Mouse (Mus musculus): ENCODE data around the gene Foxe3.

The Foxe3 gene

DNA sequence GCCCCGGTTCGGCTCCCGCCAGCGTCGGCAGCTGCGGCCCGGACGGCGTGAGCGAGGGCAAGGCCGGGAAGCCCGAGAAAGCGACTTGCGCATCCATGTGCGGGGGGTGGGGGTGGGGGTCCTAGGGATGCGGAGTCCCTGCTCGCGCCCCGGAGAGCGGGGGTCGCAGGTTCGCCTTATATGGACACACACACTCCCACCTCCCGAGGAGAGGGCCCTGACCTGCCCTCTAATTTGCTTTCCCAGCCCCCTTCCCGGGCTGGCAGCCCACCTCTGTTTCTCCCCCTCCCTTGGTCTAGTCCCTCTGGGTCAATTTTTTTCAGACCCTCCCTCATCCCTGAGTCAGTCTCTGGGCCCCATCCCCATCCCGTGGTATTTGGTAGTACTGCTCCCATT, at the start of gene Foxe3:
Foxe3 (minus strand) TSS at position 97 of the 396 bp plus-strand sequence.
- DNase-seq (ENCODE audit: low spot score), result no peak

DNA sequence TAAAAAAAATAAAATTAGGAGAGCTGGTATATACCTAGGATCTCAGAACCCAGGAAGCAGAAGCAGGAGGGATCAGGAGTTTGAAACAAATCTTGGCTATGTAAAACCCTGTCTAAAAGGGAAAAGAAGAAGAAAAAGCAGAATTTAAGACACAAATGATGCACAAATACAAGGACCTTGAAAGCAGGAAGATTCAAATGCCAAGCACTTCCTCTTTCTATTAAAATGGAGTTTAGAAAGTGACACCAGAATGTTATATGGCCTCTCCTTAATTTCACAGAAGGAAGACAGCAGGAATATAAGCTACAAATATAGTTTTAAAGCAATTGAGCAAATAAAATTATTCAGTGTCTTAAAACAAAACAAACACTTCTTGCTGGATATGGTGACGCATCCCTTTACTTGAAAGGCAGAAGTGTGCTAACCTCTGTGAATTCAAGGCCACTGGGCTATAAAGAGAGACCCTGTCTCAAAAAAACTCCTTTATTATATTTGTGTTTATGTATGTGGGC, 47.5 kb upstream of the Foxe3 start:
- no peak for DNase-seq (ENCODE audit: low spot score)

DNA sequence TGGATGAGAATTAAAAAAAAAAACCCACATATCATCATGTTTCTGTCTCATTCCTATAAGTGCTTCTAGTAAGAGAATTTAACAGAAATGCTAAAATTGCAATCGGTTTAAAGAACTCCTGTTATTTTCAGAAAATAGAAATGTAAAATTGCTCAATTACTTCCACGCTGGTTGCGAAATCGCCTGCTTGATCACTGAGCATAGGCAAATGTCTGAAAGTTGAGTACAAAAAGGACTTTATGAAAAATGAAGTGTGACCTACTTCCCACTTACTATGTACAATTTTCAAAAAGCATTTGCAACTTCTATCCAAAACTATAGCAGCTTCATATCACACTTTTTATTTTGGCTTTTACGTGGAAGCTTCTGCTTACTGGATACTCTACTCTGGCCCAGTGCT, 44.9 kb upstream of the Foxe3 start:
- peak; percentile 63 for DNase-seq (ENCODE audit: low spot score)

DNA sequence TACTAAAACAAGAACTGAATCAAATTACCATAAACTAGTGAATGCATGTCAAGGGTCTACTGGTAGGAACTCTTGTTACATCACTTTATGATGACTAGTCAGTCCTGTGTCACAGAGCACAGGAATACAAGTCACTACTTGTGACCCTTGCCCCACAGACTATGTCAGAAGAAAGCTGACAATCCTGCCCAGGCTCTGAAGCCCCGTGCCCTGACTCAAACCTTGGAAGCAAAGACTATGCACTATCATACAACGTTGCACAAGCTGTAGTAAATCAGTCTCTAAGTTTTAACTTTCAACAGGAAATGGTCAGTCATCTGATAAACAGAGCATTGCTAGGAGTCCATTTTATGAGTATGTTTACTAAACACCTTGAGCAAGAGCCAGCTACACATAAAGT, 35.1 kb upstream of the Foxe3 start:
- peak; percentile 52 for DNase-seq (ENCODE audit: low spot score)

DNA sequence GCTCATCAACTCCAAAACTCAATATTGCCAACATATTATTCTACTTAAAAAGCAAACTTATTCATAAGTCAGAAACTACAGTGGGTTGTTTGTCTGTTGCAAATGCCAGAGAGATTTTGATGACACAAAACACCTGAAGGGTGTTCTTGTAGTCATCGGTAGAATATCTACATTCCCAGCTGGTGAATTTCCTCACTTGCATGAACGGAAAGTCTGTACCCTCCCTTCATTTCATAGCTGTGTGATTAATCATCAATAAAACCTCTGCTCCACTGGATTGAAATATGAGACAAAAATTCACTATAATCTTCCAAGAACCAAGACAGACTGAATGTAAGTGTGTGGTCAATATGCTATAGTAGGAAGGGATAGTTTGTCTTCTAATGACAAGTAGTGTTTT, 33.7 kb upstream of the Foxe3 start:
- DNase-seq (ENCODE audit: low spot score), result no peak

DNA sequence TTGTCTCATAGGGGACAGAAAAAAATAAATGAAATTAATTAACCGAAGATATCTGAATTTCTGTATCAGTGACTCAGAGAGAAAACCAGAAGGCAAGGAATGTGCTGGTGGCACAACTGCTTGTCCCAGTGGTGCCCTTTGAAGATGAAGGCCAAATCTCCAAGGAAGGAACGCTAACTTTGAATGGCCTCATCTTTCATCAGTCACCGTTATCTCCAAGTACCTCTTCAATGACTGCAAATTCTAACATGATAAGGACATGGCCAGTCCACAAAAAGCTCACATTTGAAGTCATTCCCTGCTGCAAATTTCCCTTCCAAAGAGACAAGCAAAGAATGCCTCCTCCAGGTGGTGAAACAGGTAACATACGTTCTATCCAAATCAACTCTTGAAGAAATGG, 33.0 kb upstream of the Foxe3 start:
- DNase-seq (ENCODE audit: low spot score), result no peak

DNA sequence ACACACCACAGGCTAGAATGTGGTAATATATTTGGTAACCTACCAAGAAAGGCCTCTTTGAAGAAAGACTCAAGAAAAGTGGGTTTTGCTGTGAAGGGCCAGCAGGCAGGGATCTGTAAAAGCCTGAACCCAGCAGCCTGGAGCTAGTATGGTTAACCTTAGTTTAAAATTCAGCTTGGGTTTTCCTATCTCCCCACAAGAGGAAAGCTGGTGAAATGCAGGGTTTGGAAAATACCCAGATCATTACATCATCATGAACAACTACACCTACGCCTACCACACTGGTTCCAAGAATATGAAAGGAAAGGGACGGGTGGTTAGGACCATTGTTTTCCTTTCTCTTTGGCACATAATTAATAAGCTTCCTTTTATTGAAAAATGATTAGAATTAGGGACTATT, 32.4 kb upstream of the Foxe3 start:
- no peak for DNase-seq (ENCODE audit: low spot score)

DNA sequence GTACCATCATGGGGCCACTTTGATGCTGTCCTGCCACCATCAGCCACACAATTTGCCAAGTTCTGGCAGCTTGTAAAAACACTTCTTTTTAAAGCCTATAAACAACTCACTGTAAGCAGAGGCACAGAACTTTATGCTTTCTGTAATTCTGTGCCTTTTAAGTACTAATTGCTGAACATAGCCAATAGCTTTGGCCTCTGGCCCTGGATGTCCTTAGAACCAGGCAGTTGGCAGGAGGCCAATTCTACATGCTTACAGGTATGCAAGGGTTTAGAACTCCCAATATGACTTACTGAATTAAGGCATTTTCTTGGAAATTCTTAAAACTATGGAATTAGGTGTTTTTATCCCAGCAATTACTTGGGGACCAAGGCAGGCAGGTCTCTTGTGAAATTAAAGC, 31.6 kb upstream of the Foxe3 start:
- DNase-seq (ENCODE audit: low spot score), result no peak

DNA sequence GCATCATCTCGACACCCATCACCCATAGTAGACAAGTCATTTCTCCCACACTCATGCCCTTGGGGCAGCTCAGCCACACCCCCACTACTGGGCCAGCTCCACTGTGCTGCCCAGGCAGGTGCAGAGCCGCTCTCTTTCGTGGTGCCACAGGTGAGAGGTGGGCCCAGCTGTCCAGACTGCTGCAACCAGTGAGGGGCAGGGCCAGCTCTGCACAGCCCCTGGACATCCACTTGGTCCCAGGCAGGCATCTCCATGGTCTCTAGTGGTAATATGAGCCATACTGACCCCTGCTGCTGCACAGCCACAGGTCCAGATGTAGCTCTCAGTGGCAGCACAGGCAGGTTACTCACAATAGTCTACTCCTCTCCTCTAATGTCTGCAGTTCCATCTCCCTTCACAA, 27.4 kb upstream of the Foxe3 start:
- no peak for DNase-seq (ENCODE audit: low spot score)

DNA sequence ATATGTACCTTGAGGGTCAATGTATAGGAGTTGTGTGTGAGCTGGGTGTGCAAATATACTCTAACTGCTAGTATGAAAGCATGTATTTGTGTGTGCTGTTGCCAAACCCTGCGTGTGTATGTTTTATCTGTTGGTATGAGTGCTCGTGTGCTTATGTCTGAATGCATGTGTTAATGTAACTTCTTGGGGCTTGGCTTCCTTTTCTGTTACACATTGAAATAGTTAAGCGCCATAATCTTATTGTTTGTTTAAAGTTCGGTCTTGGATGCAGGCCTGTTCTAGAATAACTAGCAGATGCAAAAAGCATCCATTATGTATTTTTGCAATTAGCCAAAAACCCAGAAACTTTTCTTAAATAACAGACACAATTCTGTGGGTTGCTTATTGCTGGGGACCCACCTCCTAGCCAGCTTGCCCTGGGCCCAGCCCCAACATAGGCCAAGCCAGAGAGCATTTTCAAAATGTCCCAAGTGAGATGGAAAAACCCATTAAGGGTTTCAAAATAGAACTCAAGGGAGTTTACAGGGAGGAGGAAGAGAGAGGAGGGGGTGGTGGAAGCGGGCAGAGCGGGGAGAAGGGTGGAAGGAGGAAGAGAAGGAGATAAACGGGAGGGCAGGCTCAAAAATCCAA, 22.2 kb upstream of the Foxe3 start:
- no peak for DNase-seq (ENCODE audit: low spot score)

DNA sequence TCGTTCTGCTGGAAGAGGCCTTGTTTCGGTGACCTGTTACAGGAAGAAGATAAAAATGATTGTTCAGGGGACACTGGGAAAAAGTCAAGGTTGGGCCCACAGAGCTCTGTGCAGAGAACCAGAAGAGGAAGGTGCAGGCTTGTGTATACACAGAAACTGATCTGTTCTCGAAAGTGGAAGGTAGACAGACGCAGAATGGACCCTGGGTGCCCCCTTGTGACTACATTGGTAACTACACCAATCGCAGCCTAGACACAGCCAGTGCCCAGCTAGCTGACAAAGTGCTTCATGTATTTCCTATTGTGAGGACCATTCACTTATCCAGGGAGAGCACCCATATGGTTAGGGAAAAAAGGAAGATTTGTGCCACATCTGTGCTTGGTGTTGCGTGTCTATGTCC, 21.6 kb upstream of the Foxe3 start:
- DNase-seq (ENCODE audit: low spot score), result peak; percentile 86

DNA sequence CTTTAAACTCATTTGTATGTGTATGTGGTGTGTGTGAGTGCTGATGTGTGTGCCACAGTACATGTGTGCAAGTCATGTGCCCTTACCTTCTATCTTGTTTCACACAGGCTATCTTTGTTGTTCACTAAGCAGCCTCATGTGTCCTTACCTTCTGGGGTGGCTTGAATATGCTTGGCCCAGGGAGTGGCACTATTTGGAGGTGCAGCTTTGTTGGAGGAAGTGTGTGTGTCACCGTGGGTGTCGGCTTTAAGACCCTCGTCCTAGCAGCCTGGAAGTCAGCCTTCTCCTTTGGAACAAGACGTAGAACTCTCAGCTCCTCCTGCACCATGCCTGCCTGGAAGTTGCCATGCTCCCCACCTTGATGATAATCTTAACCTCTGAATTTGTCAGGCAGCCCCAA, 20.6 kb upstream of the Foxe3 start:
- no peak for DNase-seq (ENCODE audit: low spot score)

DNA sequence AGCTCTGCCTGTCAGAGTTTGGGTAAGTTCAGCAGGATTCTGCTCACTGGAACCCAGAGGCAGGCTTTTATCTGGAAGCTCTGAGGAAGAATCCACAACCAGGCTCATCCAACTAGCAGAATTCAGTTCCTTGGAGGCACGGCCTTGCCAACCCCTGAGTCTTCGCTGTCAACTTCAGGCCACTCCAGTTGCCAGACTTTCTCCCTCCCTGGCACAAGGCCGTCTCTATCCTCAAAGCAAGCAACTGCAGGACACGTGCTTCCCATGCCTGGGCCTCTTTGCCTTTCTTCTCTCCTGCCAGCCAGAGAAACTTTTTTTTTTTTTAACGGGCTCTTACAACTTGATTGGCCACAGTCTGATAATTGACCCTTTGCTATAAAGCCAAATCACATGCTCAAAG, 19.2 kb upstream of the Foxe3 start:
- peak; percentile 79 for DNase-seq (ENCODE audit: low spot score)

DNA sequence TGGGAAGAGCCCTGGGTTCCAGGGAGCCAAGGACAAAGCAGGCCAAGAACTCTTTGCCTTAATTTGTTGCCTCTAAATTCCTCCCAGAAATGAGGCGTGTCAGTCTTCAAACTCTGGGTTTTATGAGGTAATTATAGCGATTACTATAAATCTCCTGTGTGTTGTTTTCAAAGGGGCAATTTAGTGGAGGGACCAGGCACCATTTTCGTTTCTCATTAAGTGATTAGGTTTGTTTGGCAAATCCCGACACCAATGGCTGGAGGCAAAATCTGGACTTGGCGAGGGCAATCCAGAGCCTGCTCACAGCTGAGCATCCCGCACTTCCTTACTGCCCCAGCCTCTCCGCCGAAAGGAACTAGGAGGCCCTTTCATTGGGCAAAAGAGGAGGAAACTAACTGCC, 16.8 kb upstream of the Foxe3 start:
- DNase-seq (ENCODE audit: low spot score), result no peak

DNA sequence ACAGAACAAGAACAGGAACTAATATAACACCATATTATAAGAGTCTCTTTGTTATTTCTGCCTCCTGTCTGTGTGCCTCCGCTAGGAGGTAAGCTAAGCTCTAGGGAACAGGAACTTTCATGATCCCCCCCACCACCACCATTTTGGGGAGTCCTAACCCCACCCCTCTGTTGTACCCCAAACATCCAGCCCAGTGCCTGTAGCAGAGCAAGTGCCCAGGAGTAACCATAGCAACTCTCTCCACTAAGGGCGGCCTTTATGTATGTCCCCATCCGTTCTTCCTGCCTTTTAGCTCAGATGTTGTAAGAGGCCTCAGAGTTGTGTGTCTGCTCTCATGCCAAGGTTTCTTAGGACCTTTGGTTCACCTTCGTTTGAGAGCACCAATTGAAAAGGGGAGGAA, 16.3 kb upstream of the Foxe3 start:
- DNase-seq (ENCODE audit: low spot score), result peak; percentile 23

DNA sequence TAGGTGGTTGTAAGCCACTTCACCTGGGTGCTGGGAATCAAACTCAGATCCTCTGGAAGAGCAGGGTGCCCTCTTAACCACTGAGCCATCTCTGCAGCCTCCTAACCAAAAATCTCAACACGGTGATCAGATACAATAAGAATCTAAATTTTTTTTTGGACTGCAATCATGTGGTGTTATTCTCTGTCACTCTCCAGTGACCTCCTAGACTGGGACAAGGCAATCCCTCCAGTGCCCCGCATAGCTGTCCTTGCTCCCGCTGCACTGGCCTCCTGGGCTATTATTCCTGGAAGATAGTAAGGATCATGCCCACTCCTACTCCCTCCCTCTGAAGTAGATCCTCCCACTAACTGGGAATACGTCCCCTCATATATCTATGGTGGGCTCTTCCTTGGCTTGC, 15.5 kb upstream of the Foxe3 start:
- DNase-seq (ENCODE audit: low spot score), result no peak

DNA sequence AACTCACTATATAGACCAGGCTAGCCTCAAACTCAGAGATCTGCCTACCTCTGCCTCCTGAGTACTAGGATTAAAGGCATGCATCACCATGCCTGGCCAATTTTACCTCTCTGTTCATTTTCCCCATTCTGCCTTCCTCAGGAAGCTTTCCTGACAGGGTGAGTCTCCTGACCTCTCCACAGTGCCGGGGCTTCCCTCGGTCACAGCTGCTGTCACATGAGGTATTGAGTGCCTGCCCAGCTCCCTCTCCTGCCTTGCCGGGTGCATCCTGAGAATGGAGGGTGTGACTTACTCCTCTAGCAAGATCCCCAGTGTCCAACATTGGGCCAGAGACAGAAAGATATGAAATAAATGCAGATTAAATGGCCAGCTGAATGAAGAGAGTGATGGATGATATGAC, 12.4 kb upstream of the Foxe3 start:
- no peak for DNase-seq (ENCODE audit: low spot score)

DNA sequence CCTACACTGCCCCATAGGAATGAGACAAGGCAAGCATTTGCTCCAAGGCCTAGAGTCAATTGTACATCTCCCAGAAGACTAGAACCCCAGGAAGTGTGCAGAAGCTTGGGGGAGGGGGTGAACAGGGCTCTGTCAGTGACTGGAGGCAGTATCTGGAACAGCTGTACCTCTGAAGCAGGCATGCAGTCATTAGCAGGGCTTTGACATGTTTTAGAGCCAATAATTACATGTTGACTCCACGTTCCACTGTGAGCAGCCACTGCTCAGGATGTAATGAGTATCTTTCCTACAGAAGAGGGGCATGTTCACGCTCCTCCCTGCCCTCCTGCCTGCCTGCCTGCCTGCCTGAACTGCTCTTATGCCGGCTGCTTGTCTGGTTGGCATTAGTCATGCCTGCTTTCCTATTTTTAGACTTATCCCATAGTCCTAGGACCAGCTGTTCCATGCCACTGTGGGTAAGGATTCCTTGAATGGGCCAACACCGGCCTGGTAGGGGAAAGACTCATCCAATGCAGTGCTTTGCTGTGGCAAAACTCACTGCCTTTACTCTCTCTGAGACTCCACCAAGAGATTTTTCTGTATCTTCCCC, 11.7 kb upstream of the Foxe3 start:
- DNase-seq (ENCODE audit: low spot score), result peak; percentile 33

DNA sequence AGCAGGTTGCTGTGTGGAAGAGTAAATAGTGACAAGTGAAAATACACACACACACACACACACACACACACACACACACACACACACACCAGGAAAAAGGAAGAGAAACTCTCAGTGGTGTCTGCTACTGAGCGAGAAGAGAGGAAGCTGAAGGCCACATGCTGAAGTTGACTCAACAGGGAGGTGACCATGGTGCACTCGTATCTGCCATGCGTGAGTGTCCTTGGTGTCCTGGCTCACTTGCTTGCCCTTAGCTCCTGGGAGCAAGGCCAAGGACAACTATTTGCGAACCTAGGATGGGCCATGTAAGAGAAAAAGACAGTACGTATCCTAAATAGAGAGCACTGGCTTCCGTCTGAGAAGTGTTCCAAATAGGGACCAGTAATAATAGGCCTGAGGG, 8.4 kb upstream of the Foxe3 start:
- no peak for DNase-seq (ENCODE audit: low spot score)

DNA sequence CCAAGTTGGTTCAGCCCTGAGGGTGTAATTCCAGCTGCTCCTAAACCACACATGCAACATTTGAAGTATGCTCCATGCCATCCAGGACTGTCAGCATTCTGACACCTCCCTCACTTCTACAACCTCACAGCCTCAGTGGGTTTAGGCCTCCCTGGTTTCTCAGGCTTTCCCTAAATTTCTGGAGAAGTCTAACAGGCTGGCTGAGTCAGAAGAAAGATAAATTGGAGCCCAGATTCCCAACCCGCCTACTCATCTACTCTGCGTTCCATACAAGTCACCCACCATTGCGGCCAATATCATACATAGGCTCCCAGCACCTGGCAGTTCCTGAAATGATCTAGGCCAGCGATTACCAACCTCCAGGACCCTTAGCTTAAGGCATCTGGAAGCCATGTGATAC, 6.9 kb upstream of the Foxe3 start:
- DNase-seq (ENCODE audit: low spot score), result no peak

DNA sequence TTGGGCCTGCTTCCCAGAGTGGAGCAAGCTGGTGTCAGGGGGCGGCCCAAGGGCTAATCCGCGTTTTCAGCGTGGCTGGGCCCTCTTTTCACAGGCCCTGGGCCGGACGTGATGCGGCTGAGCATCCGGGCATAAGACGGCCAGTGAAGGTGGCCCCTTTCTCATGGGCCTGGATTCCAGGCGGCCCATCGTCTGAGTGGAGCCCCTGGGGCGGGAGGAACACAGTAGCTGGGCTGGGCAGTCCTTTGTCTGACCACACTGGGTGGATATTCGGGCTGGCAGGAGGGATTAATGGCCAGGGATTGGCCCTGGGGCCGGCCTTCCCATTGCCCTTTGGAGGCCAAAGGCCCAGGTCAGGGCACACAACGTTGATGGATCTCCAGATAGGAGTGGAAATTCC, 3.3 kb upstream of the Foxe3 start:
- no peak for DNase-seq (ENCODE audit: low spot score)

DNA sequence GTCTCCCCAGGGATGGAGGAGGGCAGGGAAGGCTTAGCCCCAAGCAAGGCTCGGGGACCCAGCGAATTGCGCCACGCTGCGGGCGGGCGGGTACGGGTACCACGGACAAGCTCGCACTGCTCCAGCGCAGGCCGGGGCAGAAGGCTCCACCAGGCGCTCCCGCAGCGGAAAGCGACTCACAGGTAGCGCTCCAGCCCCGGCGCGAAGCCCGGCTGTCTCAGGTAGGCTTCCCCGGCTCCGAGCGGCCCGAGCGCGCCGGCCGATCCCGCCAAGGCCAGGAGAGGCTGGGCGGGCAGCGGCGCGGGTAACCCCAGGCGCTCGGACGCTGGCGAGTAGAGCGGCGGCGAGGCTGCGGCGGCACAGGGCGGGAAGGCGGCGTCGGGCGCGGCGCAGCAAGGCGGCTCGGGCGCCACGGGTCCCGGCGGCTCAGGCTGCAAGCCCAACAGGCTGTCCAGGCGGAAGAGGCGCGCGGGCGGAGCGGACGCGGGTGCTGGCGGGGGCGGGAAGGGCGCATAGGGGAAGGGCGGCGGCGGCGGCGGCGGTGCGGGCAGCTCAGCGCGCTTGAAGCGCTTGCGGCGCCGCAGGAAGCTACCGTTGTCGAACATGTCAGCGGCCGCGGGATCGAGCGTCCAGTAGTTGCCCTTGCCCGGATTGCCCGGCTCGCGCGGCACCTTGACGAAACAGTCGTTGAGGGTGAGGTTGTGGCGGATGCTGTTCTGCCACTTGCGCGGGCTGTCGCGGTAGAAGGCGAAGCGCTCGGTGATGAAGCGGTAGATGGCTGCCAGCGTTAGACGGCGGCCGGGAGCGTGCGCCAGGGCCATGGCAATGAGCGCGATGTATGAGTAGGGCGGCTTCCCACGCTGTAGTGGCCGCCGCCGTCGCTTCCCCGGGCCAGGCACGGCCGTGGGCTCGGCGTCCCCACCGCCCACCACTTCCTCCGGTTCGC, 569 bp downstream of the Foxe3 start:
- DNase-seq (ENCODE audit: low spot score), result no peak

DNA sequence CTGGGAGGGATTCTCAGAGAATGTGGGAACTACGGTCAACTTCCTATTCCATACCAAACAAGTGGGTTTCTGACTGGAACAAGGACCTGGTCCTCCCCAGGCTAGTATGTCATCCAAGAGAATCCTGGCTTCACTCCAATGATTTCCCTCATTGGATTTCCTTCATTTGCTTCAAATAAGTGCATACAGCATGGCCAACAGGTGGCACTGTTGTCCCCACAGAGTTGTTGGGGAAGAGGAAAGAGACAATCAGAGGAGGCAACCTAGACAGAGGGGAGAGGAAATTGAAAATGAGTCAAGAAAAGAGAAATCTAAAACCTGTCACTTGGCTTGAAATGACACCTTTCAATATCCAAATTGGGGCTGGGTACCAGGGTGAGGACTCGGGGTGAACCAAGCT, 8.7 kb downstream of the Foxe3 start:
- DNase-seq (ENCODE audit: low spot score), result peak; percentile 79

Data from adipocyte (in vitro differentiated cells).